Mouse (Mus musculus) forebrain, postnatal 0 days (tissue): ENCODE measurements around the gene Gpx4. TPM values are rescaled to one million over a fixed set of nuclear protein-coding genes. Genes with fewer than 3 reads are reported as not detected.

Source experiments
- ATAC-seq: fragments of 200-750 bp; cut with Nextera tagmentation; 2 replicates; pipeline ENCODE4 v1.8.0; 2017; ENCODE audit warnings: mild to moderate bottlenecking, moderate library complexity
- DNase-seq: peaks from one replicate; pipeline ENCODE4 v3.0.0-alpha.2; 2015
- H3K27ac ChIP-seq: fragments of 300-500 bp; sonication (generic); 2 replicates; pipeline ENCODE4 v1.5.1; 2014; ENCODE audit warnings: low read depth, mild to moderate bottlenecking, antibody characterized with exemption, low read length, moderate library complexity, mixed read lengths
- H3K27me3 ChIP-seq: fragments of 300-500 bp; sonication (generic); 2 replicates; pipeline ENCODE4 v1.6.1; 2014; ENCODE audit warnings: mild to moderate bottlenecking, low read length, mixed read lengths; ENCODE audit not compliant: insufficient read depth
- H3K36me3 ChIP-seq: fragments of 300-500 bp; sonication (generic); 2 replicates; pipeline ENCODE4 v1.6.1; 2014; ENCODE audit warnings: mild to moderate bottlenecking, moderate library complexity; ENCODE audit not compliant: insufficient read depth
- H3K4me1 ChIP-seq: fragments of 300-500 bp; sonication (generic); 2 replicates; pipeline ENCODE4 v1.6.1; 2014; ENCODE audit warnings: antibody characterized with exemption; ENCODE audit not compliant: insufficient read depth
- H3K4me2 ChIP-seq: fragments of 300-500 bp; sonication (generic); 2 replicates; pipeline ENCODE4 v1.6.1; 2014; ENCODE audit warnings: low read depth, mild to moderate bottlenecking, moderate library complexity
- H3K4me3 ChIP-seq: fragments of 300-500 bp; sonication (generic); 2 replicates; pipeline ENCODE4 v1.5.1; 2014; ENCODE audit warnings: low read depth, low read length, mixed read lengths
- H3K9ac ChIP-seq: fragments of 300-500 bp; sonication (generic); 2 replicates; pipeline ENCODE4 v1.6.1; 2014; ENCODE audit warnings: mild to moderate bottlenecking
- H3K9me3 ChIP-seq: fragments of 300-500 bp; sonication (generic); 2 replicates; pipeline ENCODE4 v1.6.1; 2016; ENCODE audit warnings: low read length
- CTCF ChIP-seq: sonication (generic); IDR thresholded peaks from 2 replicates; pipeline ENCODE4 v1.5.1; 2016; ENCODE audit warnings: antibody characterized with exemption, control low read depth, low read depth
- WGBS: fragments of 180-500 bp; shearing (Covaris S2); extraction: QIAGEN DNeasy Blood & Tissue Kit; methylation state at CpG from one replicate; pipeline ENCODE4 v1.1.7; 2014; 5-methylcytosine and 5-hydroxymethylcytosine counted together
- polyA plus RNA-seq: library from polyadenylated mRNA; unstranded; fragments of >200 nt; fragmentation: Nextera tagmentation; extraction: Ambion mirVana; gene quantifications from 2 replicates; pipeline ENCODE4 v1.2.1, GENCODE M21; 2015
- total RNA-seq: library from RNA; depleted of rRNA; stranded (reverse); fragments of >200 nt; gene quantifications from 2 replicates; pipeline ENCODE4 v1.2.3, GENCODE M21; 2014

Gpx4 gene
- total and polyA plus RNA-seq, 2 experiments from 2014 or later, result 401 to 644 TPM

- 89% methylated on average over 9 of the region's 9 CpGs for WGBS
- H3K27ac ChIP-seq, result no peak overlapping the region
- no peaks in the 10 kb centered on the region for H3K9me3 ChIP-seq
- H3K27me3 ChIP-seq, result no peaks in the 10 kb centered on the region
- no peak overlapping the region for H3K4me2 ChIP-seq
- no peak for ATAC-seq
- no peaks in the 10 kb centered on the region for H3K4me1 ChIP-seq
- no peak overlapping the region for H3K4me3 ChIP-seq
- no peak for DNase-seq
- H3K9ac ChIP-seq, result no peak overlapping the region
- no peak for TF ChIP-seq CTCF
- peaks cover 5% of the 10 kb centered on the region for H3K36me3 ChIP-seq
Observed at GRCm38 (mm10) chr10:80030191-80030590, 16.8 kb upstream of the Gpx4 start.

GRCm38 (mm10) chr10:80030736-80031135 lies 16.2 kb upstream of the Gpx4 start:
- no peak overlapping the region for H3K4me2 ChIP-seq
- no peaks in the 10 kb centered on the region for H3K9me3 ChIP-seq
- DNase-seq (no peak), ATAC-seq (no peak)
- no peak for TF ChIP-seq CTCF
- H3K36me3 ChIP-seq, result peaks cover 10% of the 10 kb centered on the region
- no peaks in the 10 kb centered on the region for H3K27me3 ChIP-seq
- 87% methylated on average over 17 of the region's 17 CpGs for WGBS
- no peak overlapping the region for H3K27ac ChIP-seq
- H3K4me1 ChIP-seq, result no peaks in the 10 kb centered on the region
- H3K9ac ChIP-seq, result no peak overlapping the region
- H3K4me3 ChIP-seq, result no peak overlapping the region

DNA sequence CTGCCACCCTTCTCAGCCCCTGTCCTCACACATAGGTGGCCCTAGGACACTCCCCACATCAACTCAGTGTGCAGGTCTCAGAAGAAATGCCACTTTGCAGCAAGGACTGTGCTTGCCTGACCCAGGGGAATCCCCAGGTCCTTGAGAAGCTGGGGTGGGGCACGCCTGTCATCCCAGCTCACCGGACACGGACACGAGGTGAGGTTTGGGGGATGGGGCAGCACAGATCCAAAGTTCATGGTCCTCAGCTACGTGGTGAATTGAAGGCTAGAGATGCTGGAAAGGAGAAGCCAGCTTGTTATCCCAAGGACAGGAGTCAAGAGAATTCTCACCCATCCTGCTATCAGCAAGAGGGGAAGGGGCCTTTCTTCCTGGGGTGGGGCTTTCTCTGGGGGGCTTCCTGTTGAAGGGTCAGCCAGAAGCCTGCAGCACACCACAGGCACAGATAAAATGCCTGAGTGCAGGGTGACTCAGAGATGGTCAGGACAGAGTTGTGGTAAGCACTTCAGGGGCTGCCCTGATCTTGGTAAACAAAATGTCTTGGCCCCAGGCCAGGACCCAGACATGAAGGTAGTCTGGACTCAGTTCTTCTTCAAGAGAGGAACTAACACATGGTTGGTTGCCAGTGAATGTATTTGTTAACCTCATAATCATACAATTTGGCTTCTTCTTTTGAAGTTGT lies 14.0 kb upstream of the Gpx4 start:
- 67% methylated on average over 5 of the region's 5 CpGs for WGBS
- Histone ChIP-seq H3K4me2 (no peak overlapping the region), H3K27me3 (no peaks in the 10 kb centered on the region)

DNA sequence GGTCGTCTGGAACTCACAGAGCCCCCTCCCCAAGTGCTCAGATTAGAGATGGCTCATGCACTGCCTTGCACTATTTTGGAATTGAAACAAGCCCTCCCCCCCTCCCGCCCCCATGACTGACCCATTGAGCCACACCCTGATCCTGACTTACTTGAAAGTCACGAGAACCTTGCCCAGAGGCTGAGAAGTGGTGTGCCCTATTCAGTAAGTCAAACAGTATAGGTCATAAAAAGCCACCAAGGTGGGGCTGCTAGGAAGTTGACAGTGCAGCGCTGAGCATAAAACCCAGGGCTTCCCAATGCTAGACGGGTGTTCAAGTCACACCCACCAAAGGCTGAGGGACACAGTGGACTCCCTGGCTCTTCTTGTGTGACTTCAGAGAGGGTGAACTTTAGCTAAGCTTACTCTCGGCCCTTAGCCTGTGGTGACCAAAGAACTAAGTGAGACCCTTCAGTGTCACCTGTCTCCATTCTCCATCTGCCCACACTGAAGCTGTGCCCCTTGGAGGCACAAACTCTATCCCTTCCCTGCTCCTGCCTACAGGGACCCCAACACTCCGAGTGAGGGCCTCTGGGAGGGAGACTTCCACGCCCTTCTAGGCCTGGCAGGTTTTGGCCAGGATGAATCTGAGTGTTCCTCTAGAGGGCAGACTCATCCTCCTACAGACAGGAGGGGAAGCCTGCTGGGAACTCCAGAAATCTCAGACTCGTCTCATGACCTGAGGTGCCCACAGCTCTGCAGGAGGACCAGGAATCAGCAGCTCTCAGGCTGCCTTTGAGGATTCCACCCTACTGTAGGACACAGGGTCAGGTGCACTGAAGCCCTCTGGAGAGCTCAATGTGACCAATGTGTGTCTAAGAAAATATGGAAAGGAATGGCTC lies 13.2 kb upstream of the Gpx4 start:
- no peak overlapping the region for H3K9ac ChIP-seq
- peaks cover 36% of the 10 kb centered on the region for H3K36me3 ChIP-seq
- H3K27me3 ChIP-seq, result no peaks in the 10 kb centered on the region
- no peak overlapping the region for H3K4me3 ChIP-seq
- DNase-seq (peak; percentile 34), ATAC-seq (peak; percentile 34; the same call in 1 of the 2 replicates)
- no peaks in the 10 kb centered on the region for H3K9me3 ChIP-seq
- H3K27ac ChIP-seq, result no peak overlapping the region
- H3K4me1 ChIP-seq, result peaks cover 7% of the 10 kb centered on the region; the same call in 1 of the 2 replicates
- 51% methylated on average over 9 of the region's 9 CpGs for WGBS
- no peak overlapping the region for H3K4me2 ChIP-seq
- peak; percentile 53; the same call in 1 of the 2 replicates for TF ChIP-seq CTCF

More for the DNA sequence above, 14.0 kb upstream of the Gpx4 start:
- Histone ChIP-seq H3K4me3 (no peak overlapping the region), H3K4me1 (no peaks in the 10 kb centered on the region), H3K27ac (no peak overlapping the region), H3K9me3 (no peaks in the 10 kb centered on the region), H3K9ac (no peak overlapping the region), H3K36me3 (peaks cover 32% of the 10 kb centered on the region)
- TF ChIP-seq CTCF, result no peak
- DNase-seq (no peak), ATAC-seq (no peak)

DNA sequence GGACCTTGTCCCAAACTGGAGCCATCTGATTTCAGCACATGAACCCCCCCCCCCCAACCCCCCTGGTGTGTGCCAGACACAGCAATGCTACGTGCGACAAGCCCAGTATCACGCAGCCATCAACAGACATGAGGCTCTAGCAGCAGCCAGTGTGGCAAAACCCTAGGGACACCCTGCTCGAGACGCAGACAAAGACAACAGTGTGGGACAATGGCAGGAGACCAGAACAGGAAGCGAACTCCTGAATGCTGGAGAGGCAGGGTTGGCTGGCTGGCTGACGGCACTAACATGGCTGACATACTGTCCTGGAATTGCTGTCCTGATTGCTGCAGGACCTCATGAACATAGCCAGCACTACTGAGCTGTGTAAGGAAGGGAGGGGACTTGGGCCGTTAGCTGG lies 11.8 kb upstream of the Gpx4 start:
- Histone ChIP-seq H3K27me3 (no peaks in the 10 kb centered on the region), H3K4me2 (no peak overlapping the region), H3K36me3 (peaks cover 36% of the 10 kb centered on the region), H3K27ac (no peak overlapping the region), H3K9me3 (no peaks in the 10 kb centered on the region), H3K4me1 (peaks cover 8% of the 10 kb centered on the region; the same call in 1 of the 2 replicates), H3K4me3 (no peak overlapping the region), H3K9ac (no peak overlapping the region)
- ATAC-seq, result no peak
- TF ChIP-seq CTCF, result no peak
- DNase-seq, result no peak
- 78% methylated on average over 8 of the region's 8 CpGs for WGBS

GRCm38 (mm10) chr10:80035686-80036085 lies 11.3 kb upstream of the Gpx4 start:
- DNase-seq (no peak), ATAC-seq (no peak)
- Histone ChIP-seq H3K27ac (no peak overlapping the region), H3K36me3 (peaks cover 36% of the 10 kb centered on the region), H3K4me2 (no peak overlapping the region), H3K4me1 (peaks cover 8% of the 10 kb centered on the region; the same call in 1 of the 2 replicates), H3K27me3 (no peaks in the 10 kb centered on the region), H3K4me3 (no peak overlapping the region), H3K9me3 (no peaks in the 10 kb centered on the region), H3K9ac (no peak overlapping the region)
- WGBS, result 92% methylated on average over 5 of the region's 5 CpGs
- TF ChIP-seq CTCF, result no peak

DNA sequence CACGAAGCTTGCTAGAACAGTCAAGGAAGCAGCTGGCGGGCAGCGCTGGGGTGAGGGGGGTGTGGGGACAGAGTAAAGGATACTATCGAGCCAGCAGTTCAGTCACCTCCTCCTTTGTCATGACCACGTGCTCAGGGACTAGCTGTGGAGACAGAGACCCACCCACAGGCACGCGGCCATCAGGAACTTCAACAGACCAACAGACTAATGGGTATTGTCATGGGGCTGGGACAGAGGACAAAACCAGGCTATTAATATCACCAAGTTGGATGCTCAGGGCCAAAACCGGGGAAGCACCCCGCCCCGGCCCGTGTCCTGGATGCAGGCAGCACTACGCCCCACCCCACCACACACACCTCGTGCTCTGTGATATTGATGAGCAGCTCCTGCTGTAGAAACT lies 10.1 kb upstream of the Gpx4 start:
- Histone ChIP-seq H3K4me3 (no peak overlapping the region), H3K4me2 (no peak overlapping the region), H3K9me3 (no peaks in the 10 kb centered on the region), H3K27me3 (no peaks in the 10 kb centered on the region), H3K36me3 (peaks cover 36% of the 10 kb centered on the region), H3K9ac (no peak overlapping the region), H3K27ac (no peak overlapping the region), H3K4me1 (peaks cover 8% of the 10 kb centered on the region; the same call in 1 of the 2 replicates)
- no peak for TF ChIP-seq CTCF
- ATAC-seq, result no peak
- no peak for DNase-seq
- WGBS, result 90% methylated on average over 13 of the region's 13 CpGs
